Mouse (Mus musculus): ENCODE measurements around the gene Gm10643. TPM values are rescaled to one million over a fixed set of nuclear protein-coding genes. Genes with fewer than 3 reads are reported as not detected.
A peak's percentile ranks its signal among the peaks of the same experiment; 100 is the strongest.

Gene Gm10643
- total RNA-seq, 2 experiments from 2014 or later = 3.4 to 4.2 TPM

DNA sequence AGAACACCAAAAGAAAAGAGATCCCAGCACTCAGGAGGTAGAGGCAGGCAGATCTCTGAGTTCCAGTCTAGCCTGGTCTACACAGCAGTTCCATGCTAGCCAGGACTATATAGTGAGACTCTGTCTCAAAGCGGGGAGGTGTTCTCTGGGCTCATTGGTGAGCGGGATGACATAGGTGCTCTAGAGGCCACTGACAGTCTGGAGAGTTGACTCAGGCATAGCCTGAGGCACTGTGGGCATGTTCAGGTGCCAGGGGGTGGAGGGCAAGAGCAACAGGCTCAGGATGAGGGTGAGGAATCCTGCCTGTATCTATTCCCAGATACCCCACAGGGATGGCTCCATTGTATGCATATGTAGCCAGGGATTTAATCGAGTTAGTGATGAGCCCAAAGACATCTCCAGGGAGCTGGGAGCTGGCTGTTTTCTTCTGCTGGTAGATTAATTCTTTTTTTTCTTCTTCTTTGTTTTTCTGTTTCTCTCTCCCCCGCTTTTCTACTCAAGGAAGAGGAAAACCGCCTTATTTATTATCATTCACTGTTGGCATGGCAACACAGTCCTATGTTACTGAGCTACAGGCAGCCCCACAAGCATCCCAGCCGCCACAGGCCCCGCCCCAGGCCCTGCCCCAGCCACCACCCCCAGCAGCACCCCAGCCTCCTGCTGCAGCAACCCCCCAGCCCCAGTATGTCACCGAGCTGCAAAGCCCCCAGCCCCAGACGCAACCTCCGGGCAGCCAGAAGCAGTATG lies 8.5 kb upstream of the Gm10643 start:
- peak; percentile 41 to 47 for DNase-seq (ENCODE audit: low spot score in 2 of 2)
- intact Hi-C loops (cut with DNase I) = no loop called here

DNA sequence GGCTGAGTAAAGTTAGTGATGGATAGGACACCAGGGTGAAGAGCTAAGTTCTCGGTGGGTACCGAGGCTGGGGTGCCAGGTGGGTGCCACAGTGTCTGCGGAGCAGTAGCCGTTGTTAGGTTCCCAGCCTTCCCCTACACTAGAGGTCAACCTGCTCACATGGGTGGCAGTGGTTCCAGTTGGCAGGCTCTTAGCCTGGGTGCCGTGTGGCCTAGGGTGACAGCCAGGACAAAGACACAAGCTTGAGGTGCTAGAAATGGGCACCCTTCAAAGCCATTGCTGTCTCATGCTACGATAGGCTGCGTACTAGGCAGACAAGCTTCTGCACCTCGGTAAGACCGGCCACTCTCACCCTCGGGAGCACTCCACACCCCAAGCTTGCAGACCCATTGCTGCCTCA lies 7.4 kb upstream of the Gm10643 start:
- intact Hi-C loops (cut with DNase I) = no loop called here
- no peak for DNase-seq (ENCODE audit: low spot score in 2 of 2)

DNA sequence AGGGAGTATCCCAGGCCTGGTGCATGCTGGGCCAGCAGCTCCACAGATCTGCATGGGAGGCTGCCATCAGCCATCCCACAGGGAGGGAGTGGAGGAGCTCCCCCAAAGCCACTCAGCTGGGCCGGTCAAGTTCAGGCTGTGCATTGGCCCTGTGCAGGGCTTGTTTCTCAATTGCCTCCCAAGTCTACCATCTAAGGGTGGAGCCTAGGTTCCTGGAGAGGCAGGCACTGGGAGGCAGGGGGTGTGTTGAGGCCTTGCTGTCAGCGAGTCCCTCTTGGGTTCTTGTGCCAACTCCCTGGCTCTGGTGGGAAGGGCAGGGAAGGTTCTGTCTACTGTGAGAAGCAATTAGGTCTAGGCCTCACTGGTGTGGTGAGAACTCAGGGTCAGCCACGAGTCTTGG lies 7.0 kb upstream of the Gm10643 start:
- DNase-seq (ENCODE audit: low spot score in 2 of 2) = no peak
- intact Hi-C loops (cut with DNase I) = no loop called here

DNA sequence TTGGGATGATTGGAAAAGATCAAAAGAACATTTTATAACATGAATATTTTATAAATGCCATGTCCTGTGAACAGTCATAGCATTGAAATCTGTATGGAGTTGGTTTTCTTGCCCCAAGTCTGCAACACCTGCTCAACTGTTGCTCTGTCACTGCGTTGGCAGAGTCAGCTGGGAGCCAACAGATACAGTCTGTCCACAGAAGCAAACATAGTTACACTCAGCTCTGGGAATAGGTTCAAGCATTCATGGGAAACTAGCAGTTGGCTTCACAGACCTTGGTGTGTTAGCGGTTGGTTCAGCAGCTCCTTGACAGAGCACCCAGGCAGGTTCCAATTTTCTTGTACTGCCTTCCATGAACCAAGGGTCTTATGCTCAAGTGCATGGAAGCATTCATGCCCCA lies 5.7 kb upstream of the Gm10643 start:
- intact Hi-C loops (cut with DNase I) = no loop called here
- peak; percentile 54 to 90 for DNase-seq (ENCODE audit: low spot score in 2 of 2)

DNA sequence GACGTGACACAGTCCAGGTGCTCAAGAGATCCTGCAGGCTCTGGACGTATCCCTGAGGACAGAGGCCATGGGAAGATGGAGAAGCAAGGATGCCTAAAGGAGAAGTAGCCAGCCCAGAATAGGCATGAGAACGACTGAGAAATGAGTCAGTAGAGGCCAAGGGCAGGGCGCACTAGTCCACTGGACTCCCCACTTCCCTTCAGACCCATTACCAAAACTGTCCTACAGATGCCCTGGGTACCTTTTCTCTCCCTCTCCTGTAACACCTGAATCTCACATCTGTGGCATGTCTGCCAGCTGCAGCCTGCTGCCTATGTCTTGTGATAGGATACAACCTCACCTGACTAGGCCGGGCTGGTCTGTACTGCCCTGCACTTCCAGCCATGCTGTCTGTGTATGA lies 5.3 kb upstream of the Gm10643 start:
- DNase-seq (ENCODE audit: low spot score in 2 of 2) = no peak
- intact Hi-C loops (cut with DNase I) = no loop called here

DNA sequence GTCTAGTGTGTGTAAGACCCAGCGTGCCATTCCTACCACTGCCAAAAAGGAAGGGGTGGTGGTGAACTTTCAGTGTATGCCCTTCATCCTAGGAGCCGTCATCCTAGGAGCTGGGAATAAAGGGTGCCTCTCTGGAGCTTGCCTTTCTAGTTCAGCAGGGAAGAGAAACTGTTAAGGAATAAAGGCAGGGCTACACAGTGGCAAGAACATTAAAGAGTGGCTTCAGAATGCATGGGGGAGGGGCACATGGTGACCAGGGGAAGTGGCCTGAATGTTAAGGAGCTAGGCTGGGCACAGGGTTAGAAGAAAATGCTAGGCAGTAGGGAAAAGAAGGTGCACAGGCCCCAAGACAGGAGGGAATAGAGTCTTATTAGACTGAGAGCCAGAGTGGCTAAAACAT lies 4.8 kb upstream of the Gm10643 start:
- DNase-seq (ENCODE audit: low spot score in 2 of 2) = no peak
- intact Hi-C loops (cut with DNase I) = no loop called here

DNA sequence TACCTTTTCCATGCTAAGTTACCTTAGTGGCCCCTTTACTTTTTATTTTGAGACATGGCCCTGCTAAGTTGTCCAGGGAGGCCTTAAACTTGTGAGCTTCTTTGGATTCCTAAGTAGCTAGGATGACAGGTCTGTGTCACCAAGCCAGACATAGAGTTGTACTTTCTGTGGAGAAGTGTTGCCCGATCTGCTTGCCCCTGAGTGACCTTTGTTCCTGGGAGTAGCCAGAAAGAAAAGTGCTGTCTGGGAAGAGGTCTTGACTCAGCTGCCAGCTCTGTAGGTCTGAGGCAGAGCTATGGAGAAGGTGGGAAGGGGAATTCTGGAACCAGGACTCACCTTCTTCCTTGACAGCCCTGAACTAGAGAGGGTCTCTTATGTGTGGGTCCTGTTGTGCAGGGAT lies 4.2 kb upstream of the Gm10643 start:
- no peak for DNase-seq (ENCODE audit: low spot score in 2 of 2)
- intact Hi-C loops (cut with DNase I) = no loop called here

DNA sequence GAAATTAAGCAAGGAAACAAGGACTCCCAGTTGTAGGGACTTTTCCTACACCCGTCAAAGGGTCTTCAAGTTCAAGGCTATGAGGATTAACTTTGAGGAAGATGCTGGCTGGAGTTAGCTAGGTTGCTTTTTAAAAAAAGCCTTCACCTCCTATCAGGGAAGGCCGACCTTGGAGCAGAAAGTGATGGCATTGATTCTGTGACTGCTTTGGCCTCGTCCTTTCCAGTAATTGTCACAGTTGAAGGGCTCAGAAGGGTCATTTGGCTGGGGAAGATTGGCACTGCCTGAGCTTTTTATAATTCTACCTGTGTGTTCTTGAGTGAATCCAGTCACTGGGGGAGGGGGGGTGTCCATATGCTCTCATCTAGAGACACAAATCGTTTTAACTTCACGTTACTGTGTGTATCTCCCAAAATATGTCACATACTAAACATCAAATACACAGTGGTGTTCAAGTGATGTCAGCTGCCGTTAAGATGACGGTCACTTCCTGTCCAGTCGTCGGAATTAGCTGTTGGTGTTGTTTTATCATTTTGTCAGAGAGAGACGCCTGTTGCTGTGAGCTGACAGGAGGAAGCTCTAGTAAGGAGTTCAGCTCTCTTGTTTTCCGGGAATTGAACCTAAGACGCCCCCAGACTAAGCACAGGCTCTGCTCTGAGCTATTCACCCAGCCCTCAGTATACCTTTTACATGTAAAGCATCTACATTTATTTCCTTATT lies 3.5 kb upstream of the Gm10643 start:
- intact Hi-C loops (cut with DNase I) = no loop called here
- no peak for DNase-seq (ENCODE audit: low spot score in 2 of 2)

DNA sequence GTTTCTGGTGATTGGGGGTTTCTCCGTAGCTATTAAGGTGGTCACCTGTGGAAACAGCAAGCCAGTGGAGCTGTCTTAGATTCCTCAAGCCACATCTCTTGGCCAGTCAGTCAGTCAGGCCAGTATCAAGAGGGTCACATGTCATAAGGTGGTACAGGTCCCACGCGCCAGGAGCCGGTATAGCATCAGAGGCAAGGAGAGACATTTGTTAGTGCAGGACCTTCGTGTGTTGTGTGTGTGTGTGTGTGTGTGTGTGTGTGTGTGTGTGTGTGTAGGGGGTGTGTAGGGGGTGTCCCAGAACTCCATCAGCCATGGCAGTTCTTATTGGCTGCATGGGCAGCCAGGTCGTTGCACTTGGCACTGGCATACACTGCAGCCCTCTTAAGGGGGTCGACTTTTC lies 3.0 kb upstream of the Gm10643 start:
- intact Hi-C loops (cut with DNase I) = no loop called here
- DNase-seq (ENCODE audit: low spot score in 2 of 2) = no peak

DNA sequence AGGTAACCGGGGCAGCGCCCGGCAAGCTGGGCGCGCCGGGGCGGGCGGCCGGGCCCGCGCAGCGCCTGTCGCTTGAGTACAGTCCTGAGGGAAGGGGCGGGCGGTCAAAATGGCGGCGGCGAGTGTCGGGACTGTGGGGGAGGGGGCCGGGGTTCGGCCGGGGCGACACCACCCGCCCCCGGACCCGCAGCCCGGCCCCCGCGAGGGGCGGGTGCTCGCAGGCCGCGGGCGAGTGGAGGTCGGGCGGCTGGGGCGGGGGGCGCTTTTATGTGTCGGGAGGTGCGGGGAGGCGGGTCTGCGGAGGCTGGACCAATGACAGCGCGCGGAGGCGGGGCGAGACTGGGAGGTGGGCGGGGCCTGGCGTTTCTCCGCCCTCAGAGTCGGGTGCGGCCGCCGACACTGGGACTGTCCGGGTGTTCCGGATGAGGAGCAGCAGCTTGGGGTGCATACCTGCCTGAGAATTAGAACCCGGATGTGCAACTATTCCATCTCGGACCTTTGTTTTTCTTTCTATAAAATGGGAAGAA lies 2.2 kb upstream of the Gm10643 start:
- peak; percentile 95 for DNase-seq (ENCODE audit: low spot score in 2 of 2)
- intact Hi-C loops (cut with DNase I) = no loop called here

DNA sequence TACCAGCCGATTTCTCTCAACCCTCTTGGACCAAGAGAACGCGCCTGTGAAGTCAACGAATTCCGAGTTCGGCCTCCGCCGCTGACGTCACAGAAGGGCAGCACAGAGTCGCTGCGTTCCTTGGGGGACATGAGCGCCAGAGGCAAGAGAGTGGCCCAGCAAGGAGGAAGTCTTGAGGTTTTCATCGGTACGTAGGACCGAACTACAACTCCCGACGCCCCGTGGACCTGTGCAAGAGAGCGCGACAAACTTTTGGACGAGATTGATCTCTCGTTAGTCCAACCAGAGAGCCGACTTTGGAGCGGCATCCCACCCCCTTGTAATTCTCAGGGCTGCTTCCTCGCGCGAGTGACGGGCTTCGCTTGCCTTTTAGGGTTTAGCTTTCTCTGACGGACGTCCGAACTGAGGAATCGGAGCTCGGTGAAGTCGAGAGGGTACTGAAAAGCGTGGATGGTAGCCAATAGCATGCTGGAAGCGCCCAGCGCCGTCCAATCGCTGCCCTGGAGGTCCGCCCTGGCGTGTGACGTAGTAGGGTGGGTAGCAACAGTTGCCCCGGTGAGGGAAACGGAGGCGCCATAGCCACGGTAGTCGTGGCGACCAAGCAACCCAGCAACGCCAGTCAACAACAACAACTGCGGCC lies 1.5 kb upstream of the Gm10643 start, which contains the start of gene Rfx1:
TSS of gene Rfx1 (plus strand) at position 544 of the 640 bp plus-strand sequence.
- intact Hi-C loops (cut with DNase I) = no loop called here
- DNase-seq (ENCODE audit: low spot score in 2 of 2) = peak; percentile 100

DNA sequence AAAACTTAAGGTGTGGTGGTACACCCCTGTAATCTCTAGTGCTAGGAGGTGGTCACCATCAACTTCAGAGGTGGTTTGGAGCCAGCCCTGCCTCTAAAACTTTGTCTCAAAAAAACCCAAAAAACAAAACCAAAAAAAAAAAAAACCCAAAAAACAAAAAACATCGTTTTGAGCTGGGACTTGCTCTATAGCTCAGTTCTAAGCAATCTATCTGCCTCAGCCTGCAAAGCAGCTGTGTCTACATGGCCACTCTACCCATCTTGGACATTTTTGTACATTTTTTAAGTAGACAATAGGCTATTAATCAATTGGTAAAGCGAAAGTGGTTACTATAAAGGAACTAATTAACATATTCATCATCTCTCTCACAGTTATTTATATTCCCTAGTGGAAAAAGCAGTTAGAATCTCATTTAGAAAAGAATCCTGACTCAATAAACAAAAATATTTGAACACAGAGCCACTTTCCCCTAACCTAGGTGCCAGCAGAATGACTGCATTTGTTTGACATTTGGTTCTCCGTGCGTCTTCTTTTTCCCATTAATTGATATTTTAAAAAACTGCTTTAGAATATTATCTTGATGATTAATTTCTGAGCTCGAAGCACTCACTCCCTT lies 628 bp upstream of the Gm10643 start:
- intact Hi-C loops (cut with DNase I) = no loop called here
- no peak for DNase-seq (ENCODE audit: low spot score in 2 of 2)

DNA sequence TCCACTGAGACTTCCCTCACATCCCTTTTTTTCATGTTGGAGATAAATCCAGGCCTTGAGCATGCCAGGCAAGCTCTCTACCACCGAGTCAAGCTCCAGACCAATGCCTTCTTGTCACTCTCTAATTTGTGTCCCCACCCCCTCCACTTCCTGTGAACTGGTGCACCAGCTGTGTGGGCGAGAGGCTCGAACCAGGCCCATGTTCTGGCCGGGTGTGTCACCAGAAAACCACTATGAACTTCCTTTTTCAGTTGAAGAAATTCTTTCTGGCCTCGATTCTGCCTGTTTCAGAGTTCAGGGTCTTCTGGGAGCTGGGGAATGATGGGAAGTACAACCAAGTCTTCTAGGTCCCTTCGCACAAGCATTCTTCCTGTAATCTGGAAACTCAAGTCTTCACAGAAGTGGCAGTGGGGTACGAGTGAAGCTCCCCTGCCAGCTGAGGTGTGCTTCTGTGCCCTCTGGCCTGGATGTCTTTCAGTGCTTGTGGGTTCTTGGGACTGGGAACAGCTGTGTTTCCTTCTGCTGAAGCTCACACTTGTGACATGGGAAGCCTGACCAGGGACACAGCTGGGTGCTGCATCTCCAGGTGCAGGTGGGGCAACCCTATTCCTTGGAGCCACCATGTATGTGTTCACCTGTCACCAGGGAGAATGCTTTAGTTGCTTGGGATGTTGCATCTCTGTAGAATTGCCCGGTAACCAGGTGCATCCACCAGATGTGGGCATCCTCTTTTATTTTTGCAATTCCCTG lies 901 bp downstream of the Gm10643 start:
- DNase-seq (ENCODE audit: low spot score in 2 of 2) = no peak
- intact Hi-C loops (cut with DNase I) = no loop called here

DNA sequence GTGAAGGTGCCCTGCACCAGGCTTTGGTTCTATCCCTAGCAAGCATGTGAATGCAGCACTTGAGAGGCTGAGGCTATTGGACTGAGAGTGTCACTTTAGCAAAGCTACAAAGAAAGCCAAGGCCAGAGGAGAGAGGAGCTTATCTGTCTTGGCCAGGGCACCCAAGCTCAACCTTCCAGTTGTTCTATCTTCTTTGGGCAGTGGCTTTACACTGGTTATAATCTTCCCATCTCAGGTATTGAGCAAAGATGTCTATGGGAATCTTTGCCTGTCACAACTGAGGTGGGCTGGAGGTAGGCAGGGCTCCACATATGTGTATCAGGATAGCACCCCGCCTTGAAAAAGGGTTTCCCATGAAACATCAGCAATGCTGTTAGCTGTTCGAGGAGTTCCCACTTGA lies 4.7 kb downstream of the Gm10643 start:
- intact Hi-C loops (cut with DNase I) = no loop called here
- no peak for DNase-seq (ENCODE audit: low spot score in 2 of 2)

DNA sequence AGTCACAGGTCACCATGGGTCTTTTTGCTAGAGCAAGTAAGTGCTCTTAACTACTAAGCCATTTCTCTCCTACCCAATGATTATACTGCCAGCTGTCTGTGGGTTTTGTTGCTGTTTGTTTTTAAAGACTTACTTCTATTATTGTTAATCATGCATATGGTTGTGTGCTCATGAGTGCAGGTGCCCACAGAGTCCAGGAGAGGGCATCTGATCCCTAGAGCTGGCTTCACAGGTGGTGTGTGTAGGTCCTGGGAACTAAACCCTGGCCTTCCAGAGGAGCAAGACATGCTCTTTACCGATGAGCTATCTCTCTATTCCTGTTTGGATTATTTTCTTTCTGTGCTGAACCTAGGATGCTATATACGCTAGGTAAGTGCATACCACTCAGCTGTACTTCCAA lies 5.7 kb downstream of the Gm10643 start:
- intact Hi-C loops (cut with DNase I) = no loop called here
- no peak for DNase-seq (ENCODE audit: low spot score in 2 of 2)

DNA sequence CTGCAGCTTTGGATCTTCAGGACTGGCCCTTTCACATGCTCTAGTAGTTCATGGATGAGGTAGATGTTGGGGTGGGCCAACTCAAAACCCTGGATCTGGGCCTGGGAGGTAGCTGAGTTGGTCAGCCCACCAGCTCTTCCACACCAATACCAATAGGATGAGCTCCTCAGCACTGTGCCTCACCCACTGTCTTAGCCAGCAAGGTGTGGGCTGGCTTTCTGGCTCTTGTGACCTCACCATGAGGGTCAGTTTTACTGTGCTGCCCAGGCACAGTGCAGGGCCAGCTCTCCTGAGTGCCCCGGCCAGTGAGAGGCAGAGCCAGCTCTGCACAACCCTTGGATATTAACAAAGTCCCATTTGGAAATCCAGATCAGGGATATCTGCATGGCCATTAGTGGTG lies 7.1 kb downstream of the Gm10643 start:
- intact Hi-C loops (cut with DNase I) = no loop called here
- no peak for DNase-seq (ENCODE audit: low spot score in 2 of 2)

DNA sequence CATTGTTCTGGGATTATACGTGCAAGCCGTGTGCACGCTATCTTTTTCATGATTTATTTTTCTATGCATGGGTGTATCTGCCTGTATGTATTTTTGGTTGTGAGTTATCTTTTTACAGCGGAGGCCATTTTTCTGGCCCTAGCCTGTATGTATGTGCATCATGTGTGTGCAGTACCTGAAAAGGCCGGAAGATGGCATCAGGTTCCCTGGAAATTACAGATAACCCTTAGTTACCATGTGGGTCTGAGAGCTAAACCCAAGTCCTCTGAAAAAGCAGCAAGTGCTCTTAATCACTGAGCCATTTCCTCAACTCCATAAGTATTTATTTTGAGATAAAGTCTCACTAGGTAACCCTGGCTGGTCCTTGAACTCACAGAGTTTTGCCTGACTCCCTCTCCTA lies 11.7 kb downstream of the Gm10643 start:
- no peak for DNase-seq (ENCODE audit: low spot score in 2 of 2)
- intact Hi-C loops (cut with DNase I) = no loop called here

DNA sequence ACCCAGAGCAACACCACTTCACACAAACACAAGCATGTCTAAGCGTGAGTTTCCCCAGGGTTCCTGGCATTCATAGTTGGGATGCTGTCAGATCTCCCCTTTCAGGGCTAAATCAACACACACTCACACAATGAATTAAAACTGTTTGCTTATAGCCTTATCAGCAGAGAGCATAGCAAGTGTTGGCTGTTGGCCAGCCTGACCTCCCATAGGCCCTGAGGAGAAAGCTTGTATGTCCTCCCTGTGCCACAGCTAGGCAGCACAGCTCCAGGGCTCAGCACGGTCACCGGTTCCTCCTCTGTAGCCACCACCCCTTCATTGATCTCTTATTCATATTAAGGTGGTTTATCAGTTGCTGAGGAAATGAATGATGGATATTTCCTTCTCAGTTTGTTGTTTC lies 12.2 kb downstream of the Gm10643 start:
- intact Hi-C loops (cut with DNase I) = no loop called here
- DNase-seq (ENCODE audit: low spot score in 2 of 2) = no peak

DNA sequence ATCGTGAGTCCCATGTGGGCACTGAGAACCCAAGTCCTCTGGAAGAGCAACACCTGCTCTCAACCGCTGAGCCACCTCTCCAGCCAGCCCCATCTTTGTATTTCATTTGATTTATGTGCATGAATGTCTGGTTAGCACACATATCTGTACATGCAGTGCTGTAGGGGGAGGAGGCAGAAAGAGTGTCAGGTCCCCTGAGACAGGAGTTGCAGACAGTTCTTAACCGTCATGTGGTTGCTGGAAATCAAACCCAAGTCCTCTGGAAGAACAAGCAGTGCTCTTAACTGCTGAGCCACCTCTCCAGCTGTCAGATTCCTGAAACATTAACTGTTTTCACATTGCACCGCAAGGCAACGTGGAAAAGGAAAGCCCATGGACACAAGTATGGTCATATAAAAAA lies 16.8 kb downstream of the Gm10643 start:
- intact Hi-C loops (cut with DNase I) = no loop called here
- DNase-seq (ENCODE audit: low spot score in 2 of 2) = no peak

DNA sequence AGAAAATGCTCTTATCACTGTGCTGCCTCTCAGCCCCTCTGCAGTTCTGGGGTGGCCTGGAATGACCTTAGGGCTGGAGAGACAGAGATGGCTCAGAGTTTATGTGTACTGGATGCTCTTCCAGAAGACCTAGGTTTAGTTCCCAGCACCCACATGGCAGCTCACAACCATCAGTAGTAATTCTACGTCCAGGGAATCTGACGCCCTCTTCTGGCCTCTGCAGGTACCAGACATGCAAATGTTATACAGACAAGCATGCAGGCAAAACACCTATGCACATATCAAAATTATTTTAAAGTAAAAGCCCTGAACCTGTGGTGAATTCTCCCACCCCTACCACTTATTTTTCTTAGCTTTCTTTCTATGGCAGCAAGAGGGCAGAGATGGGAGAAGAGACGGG lies 18.4 kb downstream of the Gm10643 start:
- no peak for DNase-seq (ENCODE audit: low spot score in 2 of 2)
- intact Hi-C loops (cut with DNase I) = no loop called here

Measured in left cerebral cortex, postnatal 25 days (tissue).